Mouse (Mus musculus): ENCODE measurements around the gene Chit1. TPM values are rescaled to one million over a fixed set of nuclear protein-coding genes. Genes with fewer than 3 reads are reported as not detected.

Chit1 gene
- total RNA-seq, 2 experiments from 2014 or later = not detected

- DNase-seq = peak; percentile 98 to 99
- intact Hi-C loops (cut with DNase I) = loop anchor here (1.0 kb wide), 3 partner anchors 16 to 24 kb away; no protein-coding TSS in a partner anchor
These were observed 32.1 kb upstream of the Chit1 start, which contains the start of gene Btg2 for GRCm38 (mm10) chr1:134078802-134079476. Gene Btg2 (minus strand): TSS chr1:134079120.

GRCm38 (mm10) chr1:134079477-134080163 lies 31.4 kb upstream of the Chit1 start:
- DNase-seq = peak; percentile 66 to 75
- intact Hi-C loops (cut with DNase I) = no loop called here

DNA sequence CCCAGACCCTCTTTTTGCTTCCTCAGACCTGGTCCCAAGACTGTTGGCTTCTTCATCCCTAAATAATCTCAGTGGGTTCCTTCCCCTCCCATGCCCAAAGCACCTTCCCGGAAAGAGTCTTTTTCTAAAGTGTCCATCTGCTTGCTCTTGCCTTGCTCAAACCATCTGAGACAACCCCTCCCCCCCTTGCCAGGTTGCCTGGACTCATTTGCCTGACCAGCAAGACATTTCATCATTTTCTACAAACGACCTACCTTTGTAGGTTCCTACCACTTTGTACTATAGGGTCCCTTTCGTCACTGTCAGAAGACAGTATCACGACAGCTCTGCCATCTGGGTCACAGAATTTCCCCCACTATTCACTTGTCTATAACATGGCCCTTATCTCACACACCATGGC lies 30.6 kb upstream of the Chit1 start:
- intact Hi-C loops (cut with DNase I) = no loop called here

DNA sequence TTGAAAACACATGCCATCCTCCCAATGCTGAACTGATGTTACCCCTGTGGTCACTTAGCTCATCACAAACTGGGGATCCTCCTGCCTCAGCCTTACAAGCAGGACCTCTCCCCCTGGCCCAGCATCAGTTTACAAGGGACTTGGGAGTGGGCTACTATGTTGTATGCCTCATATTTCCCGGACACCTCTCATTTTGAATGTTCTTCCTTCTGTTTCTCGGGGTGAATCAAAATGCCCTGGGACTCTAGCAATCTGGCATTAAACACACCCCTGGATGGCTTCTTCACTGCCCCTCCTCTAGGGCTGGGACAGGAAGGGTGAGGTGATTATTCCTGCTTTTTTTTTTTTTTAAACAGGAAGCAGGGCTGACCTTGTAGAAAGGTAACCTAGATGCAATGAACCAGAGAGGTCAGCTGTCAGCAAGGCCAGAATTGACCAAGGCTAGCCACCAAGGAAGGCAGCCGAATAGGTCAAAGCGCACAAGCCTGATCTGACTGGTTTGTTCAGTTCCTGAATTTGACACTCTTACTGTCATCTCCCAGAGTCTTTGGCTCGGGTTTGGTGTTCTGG lies 30.1 kb upstream of the Chit1 start:
- intact Hi-C loops (cut with DNase I) = no loop called here
- DNase-seq = no peak

More for the DNA sequence above, 30.6 kb upstream of the Chit1 start:
- DNase-seq = no peak

- intact Hi-C loops (cut with DNase I) = no loop called here
- peak; percentile 62 to 78 for DNase-seq
These were observed 28.0 kb upstream of the Chit1 start for GRCm38 (mm10) chr1:134082987-134083516.

- DNase-seq = no peak
- intact Hi-C loops (cut with DNase I) = no loop called here
These were observed 27.4 kb upstream of the Chit1 start for GRCm38 (mm10) chr1:134083676-134084075.

GRCm38 (mm10) chr1:134084128-134084527 lies 26.9 kb upstream of the Chit1 start:
- no peak for DNase-seq
- intact Hi-C loops (cut with DNase I) = no loop called here

- intact Hi-C loops (cut with DNase I) = no loop called here
- DNase-seq = no peak
These were observed 25.0 kb upstream of the Chit1 start for GRCm38 (mm10) chr1:134086017-134086416.

DNA sequence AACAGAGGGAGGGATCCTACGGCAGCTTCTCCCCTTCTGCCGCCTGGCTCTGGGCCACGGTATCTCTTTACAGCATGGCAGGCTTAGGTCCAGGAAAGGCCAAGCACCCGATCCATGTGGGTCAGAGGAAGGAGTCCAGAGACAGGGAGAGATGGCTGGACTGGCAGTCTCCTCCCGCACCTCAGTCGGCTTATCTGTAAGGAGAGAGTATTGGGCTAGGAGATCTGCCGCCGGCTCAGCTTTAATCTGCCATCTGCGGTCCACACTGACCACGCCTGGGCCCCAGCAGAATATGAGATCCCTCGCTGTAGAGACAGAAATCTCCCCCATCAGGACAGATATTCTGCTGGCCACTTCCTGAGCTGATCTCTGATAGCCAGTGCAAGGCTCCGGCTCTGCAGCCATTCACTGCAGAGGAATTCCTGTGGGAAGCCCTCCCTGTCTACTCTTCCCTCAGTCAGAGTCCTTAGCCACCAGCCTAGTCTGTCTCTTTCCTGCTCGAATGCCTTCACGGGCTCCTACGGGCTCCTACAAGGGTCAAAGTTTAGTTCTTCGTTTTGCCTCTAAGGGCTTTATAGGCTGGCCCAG lies 24.1 kb upstream of the Chit1 start:
- intact Hi-C loops (cut with DNase I) = no loop called here
- DNase-seq = peak; percentile 52 to 66

- intact Hi-C loops (cut with DNase I) = no loop called here
- DNase-seq = no peak
These were observed 22.0 kb upstream of the Chit1 start for GRCm38 (mm10) chr1:134089074-134089473.

DNA sequence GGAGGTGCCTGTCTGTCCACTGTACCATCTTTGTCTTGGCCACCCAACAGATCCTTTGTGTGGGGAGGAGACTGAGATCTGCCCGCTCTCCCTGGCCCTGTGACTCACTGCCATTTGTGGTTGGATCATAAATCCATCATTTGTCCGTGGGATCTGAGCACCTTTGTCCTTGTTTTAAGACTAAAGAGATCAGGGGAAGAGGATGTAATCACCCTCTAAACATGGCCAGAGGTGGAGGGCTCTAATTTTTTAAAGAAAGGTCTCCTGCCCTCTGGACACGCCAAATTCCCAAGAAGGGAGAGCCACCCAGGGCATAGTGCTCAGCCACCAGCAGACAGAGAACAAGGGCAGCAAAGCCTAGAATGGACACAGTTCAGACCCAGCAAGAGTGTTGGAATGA lies 19.2 kb upstream of the Chit1 start:
- intact Hi-C loops (cut with DNase I) = no loop called here
- DNase-seq = no peak

DNA sequence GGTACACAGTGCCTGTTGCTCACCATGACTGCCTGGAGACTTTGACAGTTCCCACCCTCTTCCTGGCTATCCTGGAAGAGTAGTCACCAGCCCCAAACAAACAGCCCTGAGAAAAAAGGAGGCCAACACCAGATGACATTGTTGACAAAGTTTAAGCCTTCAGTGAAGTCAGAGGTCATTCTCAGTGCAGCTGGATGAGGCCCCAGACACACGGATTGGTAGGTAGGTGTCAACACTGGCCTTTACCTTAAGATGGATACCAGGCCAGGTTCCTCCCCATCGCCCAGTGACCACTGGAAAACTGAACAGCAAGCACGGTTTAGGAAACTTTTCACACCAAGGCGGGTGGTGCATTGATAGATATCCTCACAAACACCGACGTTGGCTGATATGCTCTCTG lies 18.7 kb upstream of the Chit1 start:
- DNase-seq = no peak
- intact Hi-C loops (cut with DNase I) = no loop called here

GRCm38 (mm10) chr1:134092852-134093770 lies 17.9 kb upstream of the Chit1 start:
- intact Hi-C loops (cut with DNase I) = no loop called here
- DNase-seq = peak; percentile 96 to 97

DNA sequence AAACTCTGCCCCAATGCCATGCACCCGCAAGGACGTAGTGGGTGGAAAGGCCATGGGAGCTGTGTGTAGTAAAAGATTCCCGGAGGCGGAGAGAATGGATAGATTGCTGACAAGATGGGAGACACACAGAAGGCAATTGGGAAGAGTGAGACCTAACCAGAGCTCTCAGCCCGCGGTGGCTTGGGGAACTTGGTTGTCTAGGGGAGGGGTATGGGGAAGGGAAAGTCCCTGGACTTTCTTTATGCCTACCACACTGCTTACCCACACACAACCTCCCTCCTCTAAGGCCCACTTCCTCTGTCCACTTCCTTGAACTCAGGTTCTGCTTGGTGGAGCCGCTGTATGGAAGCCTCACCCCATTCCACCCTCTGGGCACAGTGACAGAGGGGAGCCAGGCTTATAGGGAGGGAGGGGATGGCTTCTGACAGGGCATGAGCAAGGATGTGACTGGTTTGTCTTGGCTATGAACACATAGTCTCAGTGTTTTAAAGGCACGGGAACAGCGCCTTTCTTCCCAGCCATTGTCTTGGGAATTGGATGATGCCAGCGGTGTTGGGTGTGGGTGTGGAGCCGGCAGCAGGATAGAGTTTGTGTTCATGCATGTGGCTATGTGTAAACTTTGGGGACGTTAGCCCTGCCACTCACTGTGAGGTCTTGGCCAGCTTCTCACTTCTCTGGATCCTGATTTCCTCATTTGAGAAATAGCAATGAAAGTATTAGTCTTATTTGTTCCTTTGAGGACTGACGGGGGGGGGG lies 17.1 kb upstream of the Chit1 start:
- peak in 1 of 2 experiments; percentile 36 for DNase-seq
- intact Hi-C loops (cut with DNase I) = no loop called here

- intact Hi-C loops (cut with DNase I) = no loop called here
- DNase-seq = no peak
These were observed 15.9 kb upstream of the Chit1 start for GRCm38 (mm10) chr1:134095033-134095612.

GRCm38 (mm10) chr1:134095721-134096120 lies 15.3 kb upstream of the Chit1 start:
- intact Hi-C loops (cut with DNase I) = no loop called here
- no peak for DNase-seq

DNA sequence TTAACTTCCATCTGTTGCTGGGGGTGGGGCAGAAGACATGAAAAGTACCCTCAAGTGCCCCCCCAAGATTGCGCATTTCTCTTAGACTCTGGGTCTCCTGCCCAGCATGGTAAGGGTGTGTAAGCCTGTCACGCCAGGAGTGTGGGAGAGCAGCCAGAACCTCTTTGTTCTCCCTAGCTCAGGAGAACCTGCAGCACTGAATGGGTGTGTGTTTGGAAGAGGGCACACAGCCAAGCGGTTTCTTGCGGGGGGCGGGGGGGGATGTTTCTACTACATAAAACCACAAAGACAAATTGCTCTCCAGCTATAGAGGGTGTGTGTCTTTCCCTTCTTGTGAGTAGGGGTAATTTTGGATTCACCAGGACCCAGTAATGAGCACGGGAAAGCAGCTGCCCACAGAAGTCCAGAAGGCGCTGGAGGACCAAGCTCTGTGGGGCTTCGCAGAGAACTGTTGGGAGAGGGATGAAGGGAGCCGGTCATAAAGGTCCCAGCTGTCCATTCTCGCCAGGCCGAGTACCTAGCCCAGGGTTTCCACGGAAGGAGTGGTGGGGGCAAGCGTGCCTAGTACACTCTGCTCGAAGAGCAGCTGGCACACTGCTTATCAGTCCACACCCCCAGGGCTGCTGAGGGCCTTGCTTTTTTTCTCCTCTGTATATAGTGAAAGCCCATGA lies 14.6 kb upstream of the Chit1 start:
- DNase-seq = peak; percentile 56 to 66
- intact Hi-C loops (cut with DNase I) = no loop called here

All from heart, postnatal 14 days (tissue).